Mouse (Mus musculus) E14TG2a.4 (cell line): ENCODE results near the gene Mucl1.
"Not testable (repeated sequence)": the region's sequence is repeated elsewhere in the genome, so short reads cannot be mapped to it uniquely, and the experiment has no call there.

Source experiments
- CTCF ChIP-seq: conservative IDR thresholded peaks from 2 replicates; pipeline ENCODE4 v1.5.1; 2014; ENCODE audit warnings: low read length
- NANOG ChIP-seq: IDR thresholded peaks from 2 replicates; pipeline ENCODE4 v1.6.1; 2014; ENCODE audit warnings: borderline replicate concordance, low read length, mixed read lengths
- POU5F1 ChIP-seq: IDR thresholded peaks from 2 replicates; pipeline ENCODE4 v1.6.1; 2014; ENCODE audit warnings: low read length, borderline replicate concordance

- TF ChIP-seq CTCF: peak; percentile 50
- TF ChIP-seq NANOG, POU5F1: not testable (repeated sequence)
Measured at GRCm38 (mm10) chr15:103766836-103767235, 11.6 kb upstream of the Mucl1 start.
